Mouse (Mus musculus) embryonic facial prominence, embryonic 14.5 days (tissue): ENCODE results near the gene Usp32. TPM values are rescaled to one million over a fixed set of nuclear protein-coding genes. Genes with fewer than 3 reads are reported as not detected.

Experiments used
- ATAC-seq: fragments of 200-750 bp; cut with Nextera tagmentation; 2 replicates; pipeline ENCODE4 v1.8.0; 2017; ENCODE audit warnings: low read depth, moderate number of reproducible peaks, moderate TSS enrichment
- DNase-seq: peaks from one replicate; pipeline ENCODE4 v3.0.0-alpha.2; 2015; ENCODE audit warnings: low spot score
- H3K27ac ChIP-seq: fragments of 300-500 bp; sonication (generic); replicated peaks from 2 replicates; pipeline ENCODE4 v1.5.1; 2014; ENCODE audit warnings: low read depth, mild to moderate bottlenecking, low read length, moderate library complexity
- H3K27me3 ChIP-seq: fragments of 300-500 bp; sonication (generic); replicated peaks from 2 replicates; pipeline ENCODE4 v1.6.1; 2014; ENCODE audit warnings: low read length; ENCODE audit not compliant: control insufficient read depth, insufficient read depth
- H3K36me3 ChIP-seq: fragments of 300-500 bp; sonication (generic); 2 replicates; pipeline ENCODE4 v1.6.1; 2014; ENCODE audit warnings: low read length, mixed read lengths; ENCODE audit not compliant: control insufficient read depth, insufficient read depth
- H3K4me1 ChIP-seq: fragments of 300-500 bp; sonication (generic); 2 replicates; pipeline ENCODE4 v1.6.1; 2014; ENCODE audit warnings: antibody characterized with exemption, low read length; ENCODE audit not compliant: control insufficient read depth, insufficient read depth
- H3K4me2 ChIP-seq: fragments of 300-500 bp; sonication (generic); 2 replicates; pipeline ENCODE4 v1.6.1; 2014; ENCODE audit warnings: low read depth, mild to moderate bottlenecking, low read length, moderate library complexity, mixed read lengths
- H3K4me3 ChIP-seq: fragments of 300-500 bp; sonication (generic); 2 replicates; pipeline ENCODE4 v1.5.1; 2014; ENCODE audit warnings: low read depth, mild to moderate bottlenecking, low read length
- H3K9ac ChIP-seq: fragments of 300-500 bp; sonication (generic); 2 replicates; pipeline ENCODE4 v1.6.1; 2014; ENCODE audit warnings: low read depth, mild to moderate bottlenecking, low read length, moderate library complexity, mixed read lengths
- H3K9me3 ChIP-seq: fragments of 300-500 bp; sonication (generic); 2 replicates; pipeline ENCODE4 v1.6.1; 2016; ENCODE audit warnings: low read length; ENCODE audit not compliant: control insufficient read depth
- WGBS: fragments of 180-500 bp; shearing (Covaris S2); extraction: QIAGEN DNeasy Blood & Tissue Kit; methylation state at CpG from one replicate; pipeline ENCODE4 v1.1.7; 2014; 5-methylcytosine and 5-hydroxymethylcytosine counted together
- polyA plus RNA-seq: library from polyadenylated mRNA; unstranded; fragments of >200 nt; fragmentation: Nextera tagmentation; extraction: Ambion mirVana; gene quantifications from 2 replicates; pipeline ENCODE4 v1.2.1, GENCODE M21; 2014

The Usp32 gene
- polyA plus RNA-seq, 1 experiment from 2014 or later, result 4.9 TPM

DNA sequence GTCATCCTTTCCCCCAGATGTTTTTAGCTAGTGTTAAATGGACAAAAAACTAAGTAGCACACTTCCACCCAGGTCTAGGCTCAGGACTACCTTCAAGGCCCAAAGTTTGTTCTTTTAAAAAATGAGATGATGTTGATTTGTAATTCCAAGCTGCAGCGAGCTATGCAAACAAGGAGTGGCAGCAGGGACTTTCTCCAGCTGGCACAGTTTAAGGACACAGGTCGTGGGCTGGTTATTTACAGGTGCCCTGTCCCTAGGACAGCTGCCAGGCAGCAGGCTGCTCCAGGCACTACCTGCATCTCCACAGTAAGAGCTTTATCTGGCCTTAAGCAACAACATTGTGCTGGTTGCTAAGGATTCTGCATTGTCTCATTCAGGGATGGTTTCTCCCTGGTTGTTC lies 159.3 kb downstream of the Usp32 start:
- H3K4me3 ChIP-seq, result no peak overlapping the region
- peaks cover 13% of the 10 kb centered on the region for H3K36me3 ChIP-seq
- H3K4me1 ChIP-seq, result no peaks in the 10 kb centered on the region
- no peak overlapping the region for H3K9ac ChIP-seq
- H3K27ac ChIP-seq, result no peak overlapping the region
- no peak for ATAC-seq
- no peak for DNase-seq
- WGBS, result 61% methylated on average over 2 of the region's 2 CpGs
- H3K9me3 ChIP-seq, result no peaks in the 10 kb centered on the region
- H3K4me2 ChIP-seq, result no peak overlapping the region
- H3K27me3 ChIP-seq, result no peaks in the 10 kb centered on the region

DNA sequence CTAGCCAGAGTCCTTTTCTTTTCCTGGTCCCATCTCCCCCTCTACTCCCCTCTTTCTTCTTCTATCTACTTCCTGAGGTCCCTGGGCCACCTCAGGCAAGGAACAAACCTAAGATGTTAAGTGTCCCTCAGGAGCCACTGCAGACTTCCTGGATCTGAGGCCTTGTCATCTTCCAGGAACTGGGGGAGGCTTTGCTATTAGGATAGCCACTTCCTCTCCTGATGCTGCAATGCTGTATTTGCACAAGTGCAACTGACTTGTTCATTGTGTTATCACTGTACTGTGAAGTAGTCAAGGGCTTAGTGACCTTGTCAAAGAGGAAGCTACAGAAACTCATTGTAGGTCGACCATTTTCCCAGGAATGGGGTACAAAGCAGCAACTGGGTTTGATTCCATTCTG lies 160.6 kb downstream of the Usp32 start:
- no peak for ATAC-seq
- H3K36me3 ChIP-seq, result 0 out of 2 replicates have a peak, but pooled peaks cover 4% of the 10 kb centered on the region
- H3K4me1 ChIP-seq, result no peaks in the 10 kb centered on the region
- H3K27ac ChIP-seq, result no peak overlapping the region
- 28% methylated on average over 1 of the region's 1 CpGs for WGBS
- no peak overlapping the region for H3K4me2 ChIP-seq
- no peaks in the 10 kb centered on the region for H3K9me3 ChIP-seq
- no peak overlapping the region for H3K4me3 ChIP-seq
- H3K9ac ChIP-seq, result no peak overlapping the region
- no peak for DNase-seq
- no peaks in the 10 kb centered on the region for H3K27me3 ChIP-seq

DNA sequence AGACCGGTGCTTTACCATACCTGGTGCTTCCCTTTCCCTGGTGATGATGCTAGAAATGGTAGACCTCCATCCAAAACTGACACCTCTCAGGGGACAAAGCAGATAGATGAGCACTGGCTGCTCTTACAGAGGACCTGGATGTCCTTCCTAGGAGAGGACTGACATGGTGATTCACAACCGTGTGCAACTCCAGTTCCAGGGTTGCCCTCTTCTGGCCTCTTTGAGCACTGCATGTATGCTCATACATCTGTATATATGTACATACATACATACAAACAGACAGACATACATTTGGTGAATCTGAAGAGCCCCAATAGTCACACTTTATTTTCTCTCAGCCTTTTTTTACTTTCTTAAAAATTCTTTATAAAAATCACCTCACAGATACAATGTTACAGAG lies 161.8 kb downstream of the Usp32 start:
- 45% methylated on average over 2 of the region's 2 CpGs for WGBS
- no peak for DNase-seq
- no peak overlapping the region for H3K9ac ChIP-seq
- no peaks in the 10 kb centered on the region for H3K9me3 ChIP-seq
- H3K4me3 ChIP-seq, result no peak overlapping the region
- no peak overlapping the region for H3K27ac ChIP-seq
- ATAC-seq, result no peak
- no peak overlapping the region for H3K4me2 ChIP-seq
- no peaks in the 10 kb centered on the region for H3K4me1 ChIP-seq
- no peaks in the 10 kb centered on the region for H3K27me3 ChIP-seq
- no peaks in the 10 kb centered on the region for H3K36me3 ChIP-seq

DNA sequence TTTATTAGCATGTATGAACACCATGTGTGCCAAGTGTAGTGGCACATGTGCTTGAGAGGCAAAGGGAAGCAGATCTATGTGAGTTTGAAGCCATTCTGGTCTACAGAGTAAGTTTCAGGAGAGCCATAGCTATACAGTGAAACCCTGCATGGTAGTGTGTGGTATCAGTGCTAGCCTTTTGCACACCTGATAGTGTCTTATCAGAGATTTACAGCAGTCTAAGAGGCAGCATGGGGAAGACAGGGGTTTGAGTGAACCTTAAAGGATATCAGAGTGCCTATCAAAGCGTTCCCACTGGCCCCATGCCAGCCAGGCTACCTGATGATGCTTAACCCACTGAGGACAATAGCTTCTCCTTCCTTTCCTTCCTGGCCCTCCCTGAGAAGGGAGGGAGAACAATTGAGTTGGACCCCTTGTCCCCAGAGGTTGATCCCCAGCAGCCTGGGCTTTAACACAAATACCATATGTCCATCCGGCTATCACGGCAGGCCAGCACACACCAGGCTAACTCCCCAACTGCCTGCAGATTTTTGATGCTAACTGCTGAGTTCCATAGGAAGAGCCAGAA lies 162.5 kb downstream of the Usp32 start:
- DNase-seq, result no peak
- Histone ChIP-seq H3K9ac (no peak overlapping the region), H3K4me3 (no peak overlapping the region), H3K27me3 (no peaks in the 10 kb centered on the region), H3K4me1 (no peaks in the 10 kb centered on the region), H3K36me3 (no peaks in the 10 kb centered on the region), H3K4me2 (no peak overlapping the region), H3K27ac (no peak overlapping the region), H3K9me3 (no peaks in the 10 kb centered on the region)
- ATAC-seq, result no peak
- WGBS, result 77% methylated on average over 3 of the region's 3 CpGs

DNA sequence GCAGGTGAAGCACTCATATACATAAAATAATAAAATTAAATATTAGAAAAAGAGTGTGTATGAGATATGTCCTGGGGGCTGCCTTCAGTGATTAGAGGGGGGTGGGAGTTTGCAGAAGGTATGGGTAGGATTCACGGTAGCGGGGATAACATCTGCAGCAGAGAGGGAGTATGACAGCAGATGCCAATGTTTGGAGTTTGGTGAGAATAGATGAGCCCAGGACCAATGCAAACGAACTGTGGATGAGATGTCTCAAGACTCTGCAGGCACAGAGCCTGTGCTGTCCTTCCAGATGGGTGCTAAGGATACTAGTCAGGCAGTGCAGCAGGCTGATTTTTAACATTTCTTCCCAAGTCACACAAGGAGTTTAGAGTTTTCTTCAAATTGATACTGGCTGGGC lies 163.3 kb downstream of the Usp32 start:
- no peak overlapping the region for H3K27ac ChIP-seq
- no peaks in the 10 kb centered on the region for H3K36me3 ChIP-seq
- no peaks in the 10 kb centered on the region for H3K27me3 ChIP-seq
- 90% methylated on average over 3 of the region's 3 CpGs for WGBS
- H3K9ac ChIP-seq, result no peak overlapping the region
- DNase-seq, result no peak
- no peak overlapping the region for H3K4me3 ChIP-seq
- H3K4me1 ChIP-seq, result no peaks in the 10 kb centered on the region
- H3K9me3 ChIP-seq, result no peaks in the 10 kb centered on the region
- H3K4me2 ChIP-seq, result no peak overlapping the region
- no peak for ATAC-seq

DNA sequence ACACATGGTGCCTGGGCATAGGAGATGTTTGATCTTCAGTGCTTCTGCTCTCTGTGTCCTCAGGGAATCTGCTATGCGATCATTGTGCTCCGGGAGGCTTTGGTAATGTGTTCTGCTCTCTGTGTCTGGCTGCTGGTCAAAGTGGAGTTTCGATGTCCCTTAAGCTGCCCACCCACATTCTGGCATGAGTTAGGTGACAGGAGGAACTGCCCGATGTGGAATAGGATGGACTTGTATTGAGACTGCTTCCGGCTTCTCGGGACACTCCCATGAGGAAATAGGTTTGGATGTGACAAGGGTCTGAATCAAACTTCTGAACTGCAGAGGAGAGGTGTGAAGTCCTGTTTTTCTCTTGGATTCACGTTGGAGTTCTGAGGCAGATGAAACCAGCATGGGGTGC lies 165.4 kb downstream of the Usp32 start:
- 55% methylated on average over 7 of the region's 7 CpGs for WGBS
- no peak overlapping the region for H3K27ac ChIP-seq

DNA sequence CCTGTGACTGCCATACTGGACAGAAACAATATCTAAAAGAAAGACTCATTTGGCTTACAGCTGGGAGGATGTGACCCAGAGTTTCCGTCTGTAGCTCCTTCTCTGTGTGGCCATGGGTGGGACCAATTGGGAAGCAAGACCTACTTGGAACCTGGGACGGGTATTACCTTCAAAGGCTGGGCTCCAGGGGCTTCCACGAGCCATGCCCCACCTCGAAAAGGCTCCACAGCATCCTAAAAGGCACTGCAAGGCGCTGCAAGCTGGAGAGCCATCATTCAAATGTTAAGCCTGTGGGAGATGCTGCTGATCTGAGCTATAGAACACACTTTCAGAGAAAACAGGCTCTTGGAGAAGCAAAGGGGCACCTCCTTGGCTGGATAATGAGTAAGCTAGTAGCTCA lies 166.3 kb downstream of the Usp32 start:
- H3K27me3 ChIP-seq, result no peaks in the 10 kb centered on the region
- no peak overlapping the region for H3K27ac ChIP-seq
- no peaks in the 10 kb centered on the region for H3K36me3 ChIP-seq
- 63% methylated on average over 5 of the region's 5 CpGs for WGBS
- no peak for DNase-seq
- no peak for ATAC-seq
- no peak overlapping the region for H3K9ac ChIP-seq
- H3K9me3 ChIP-seq, result no peaks in the 10 kb centered on the region
- H3K4me3 ChIP-seq, result no peak overlapping the region
- H3K4me1 ChIP-seq, result no peaks in the 10 kb centered on the region
- H3K4me2 ChIP-seq, result no peak overlapping the region

More for the DNA sequence above, 165.4 kb downstream of the Usp32 start:
- no peaks in the 10 kb centered on the region for H3K27me3 ChIP-seq
- no peak overlapping the region for H3K4me2 ChIP-seq
- H3K9ac ChIP-seq, result peak overlapping the region; percentile 8; the same call in 1 of the 2 replicates
- H3K9me3 ChIP-seq, result no peaks in the 10 kb centered on the region
- no peak for DNase-seq
- no peaks in the 10 kb centered on the region for H3K36me3 ChIP-seq
- H3K4me3 ChIP-seq, result no peak overlapping the region
- H3K4me1 ChIP-seq, result no peaks in the 10 kb centered on the region
- no peak for ATAC-seq

DNA sequence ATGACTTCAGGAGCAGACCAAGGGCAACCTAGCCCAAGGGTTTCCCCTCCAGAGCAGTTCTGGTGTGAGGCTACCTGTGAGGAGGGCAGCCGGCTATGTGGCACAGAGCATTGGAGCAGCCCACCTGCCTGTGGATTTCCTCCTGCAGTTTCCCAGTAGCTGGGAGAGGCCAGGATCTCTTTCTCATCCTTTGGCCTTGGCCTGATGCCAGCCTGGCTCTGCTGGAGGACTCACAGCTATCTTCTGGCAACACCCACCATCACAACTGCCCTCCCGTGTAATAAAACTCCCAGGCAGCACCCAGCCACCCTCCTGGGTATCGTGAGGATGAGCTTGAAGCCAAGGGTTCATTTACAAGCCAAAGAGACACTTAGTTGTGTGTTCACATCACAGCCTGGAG lies 167.9 kb downstream of the Usp32 start:
- H3K27me3 ChIP-seq, result no peaks in the 10 kb centered on the region
- no peak overlapping the region for H3K4me3 ChIP-seq
- H3K27ac ChIP-seq, result no peak overlapping the region
- no peaks in the 10 kb centered on the region for H3K4me1 ChIP-seq
- H3K9me3 ChIP-seq, result no peaks in the 10 kb centered on the region
- no peak for ATAC-seq
- H3K9ac ChIP-seq, result no peak overlapping the region
- WGBS, result 63% methylated on average over 2 of the region's 3 CpGs
- H3K36me3 ChIP-seq, result no peaks in the 10 kb centered on the region
- H3K4me2 ChIP-seq, result no peak overlapping the region
- DNase-seq, result no peak

DNA sequence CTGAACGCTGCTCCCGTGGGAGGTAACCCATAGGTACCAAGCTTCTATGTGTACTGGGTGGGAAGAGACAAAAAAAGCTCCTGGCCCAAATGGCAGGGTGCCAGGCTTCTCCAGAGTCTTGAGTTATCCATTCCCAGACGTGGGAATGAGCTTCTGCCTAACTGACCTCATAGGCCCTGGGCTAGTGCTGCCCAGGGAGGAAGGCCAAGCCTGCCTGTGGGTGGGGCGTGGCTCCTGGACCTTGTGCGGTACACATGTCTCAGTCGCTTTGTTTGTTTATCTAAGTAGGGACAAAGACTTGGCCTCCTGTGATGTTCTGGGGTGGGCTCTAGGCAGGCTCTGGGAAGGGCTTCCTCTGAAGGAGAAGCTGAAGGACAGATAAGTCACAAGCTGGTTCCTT lies 171.2 kb downstream of the Usp32 start:
- no peak for ATAC-seq
- Histone ChIP-seq H3K4me1 (no peaks in the 10 kb centered on the region), H3K27ac (no peak overlapping the region), H3K9ac (no peak overlapping the region), H3K4me2 (no peak overlapping the region), H3K4me3 (no peak overlapping the region), H3K36me3 (no peaks in the 10 kb centered on the region), H3K9me3 (no peaks in the 10 kb centered on the region), H3K27me3 (no peaks in the 10 kb centered on the region)
- 47% methylated on average over 6 of the region's 6 CpGs for WGBS
- no peak for DNase-seq
